Mouse (Mus musculus) heart, postnatal 10 days (tissue): Measurements from ENCODE around the gene Ubap2l. TPM values are rescaled to one million over a fixed set of nuclear protein-coding genes. Genes with fewer than 3 reads are reported as not detected.

Experiments
- DNase-seq, 2 experiments: peaks; one replicate each; pipeline ENCODE4 v3.0.0; 2021
- intact Hi-C: fragments of 180-260 bp; cut with DNase I; formaldehyde crosslinking; loops from one replicate; pipeline ENCODE4 v1.15.1; 2025
- total RNA-seq, 2 experiments: library from RNA; stranded (reverse); gene quantifications; 2 replicates each; pipeline ENCODE4 v1.2.3; 2021

The Ubap2l gene
- 100 to 1,000 TPM; 143 to 150 TPM for total RNA-seq

GRCm38 (mm10) chr3:90052351-90053241 lies at the start of gene Ubap2l:
Gene Ubap2l, minus strand, starts transcription at chr3:90052628.
- intact Hi-C loops: loop anchor here (5.0 kb wide), 1 partner anchor 90 kb away; the partner anchor contains the start of gene Atp8b2

GRCm38 (mm10) chr3:90101673-90102072 lies 49.2 kb upstream of the Ubap2l start:
- DNase-seq: no peak
- intact Hi-C loops: no loop called here

More at GRCm38 (mm10) chr3:90052351-90053241, at the start of gene Ubap2l:
- DNase-seq: peak; percentile 95

- no peak for DNase-seq
These were observed 48.6 kb upstream of the Ubap2l start for GRCm38 (mm10) chr3:90101010-90101409.

GRCm38 (mm10) chr3:90097928-90098327 lies 45.5 kb upstream of the Ubap2l start:
- no peak for DNase-seq

More at GRCm38 (mm10) chr3:90101010-90101409, 48.6 kb upstream of the Ubap2l start:
- intact Hi-C loops: no loop called here

DNA sequence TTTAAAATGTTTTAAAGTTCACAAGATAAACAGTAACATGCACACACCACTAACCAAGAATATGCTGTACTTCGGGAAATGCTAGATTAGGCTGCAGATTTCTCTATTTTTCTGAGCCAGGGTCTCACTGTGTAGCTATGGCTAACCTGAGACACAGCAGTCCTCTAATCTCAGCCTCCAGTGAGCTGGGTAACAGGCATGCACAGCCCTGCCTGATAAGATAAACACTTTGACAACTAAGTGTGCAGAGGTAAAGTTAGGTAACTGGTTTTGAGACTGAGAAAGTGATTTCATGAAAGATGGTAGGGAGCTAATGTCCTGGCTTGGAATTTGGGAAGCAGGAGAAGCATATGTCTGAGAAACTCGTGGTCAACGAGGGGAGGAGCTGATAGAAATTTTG lies 42.0 kb upstream of the Ubap2l start:
- no peak for DNase-seq
- intact Hi-C loops: no loop called here

More at GRCm38 (mm10) chr3:90097928-90098327, 45.5 kb upstream of the Ubap2l start:
- intact Hi-C loops: no loop called here

DNA sequence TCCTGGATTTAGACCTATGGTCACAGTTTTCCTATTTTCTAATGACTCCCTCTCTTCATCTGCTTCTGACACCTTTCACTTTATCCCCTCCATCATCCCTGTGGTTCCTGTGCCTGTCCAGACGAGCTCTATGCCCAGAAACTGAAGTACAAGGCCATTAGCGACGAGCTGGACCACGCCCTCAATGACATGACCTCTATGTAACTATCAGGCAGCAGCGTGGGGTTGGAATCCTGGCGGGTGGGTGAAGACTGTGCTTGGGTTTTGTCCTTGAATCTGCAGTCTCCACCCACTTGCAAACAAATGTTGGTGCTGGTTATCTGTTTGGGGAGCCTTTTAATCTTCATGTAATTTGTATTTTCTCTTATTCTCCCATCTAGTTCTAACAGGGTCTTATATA lies 38.5 kb upstream of the Ubap2l start:
- intact Hi-C loops: no loop called here
- DNase-seq: no peak

GRCm38 (mm10) chr3:90088617-90089016 lies 36.2 kb upstream of the Ubap2l start:
- DNase-seq: no peak
- intact Hi-C loops: no loop called here

GRCm38 (mm10) chr3:90086068-90086467 lies 33.6 kb upstream of the Ubap2l start:
- DNase-seq: no peak
- intact Hi-C loops: no loop called here

DNA sequence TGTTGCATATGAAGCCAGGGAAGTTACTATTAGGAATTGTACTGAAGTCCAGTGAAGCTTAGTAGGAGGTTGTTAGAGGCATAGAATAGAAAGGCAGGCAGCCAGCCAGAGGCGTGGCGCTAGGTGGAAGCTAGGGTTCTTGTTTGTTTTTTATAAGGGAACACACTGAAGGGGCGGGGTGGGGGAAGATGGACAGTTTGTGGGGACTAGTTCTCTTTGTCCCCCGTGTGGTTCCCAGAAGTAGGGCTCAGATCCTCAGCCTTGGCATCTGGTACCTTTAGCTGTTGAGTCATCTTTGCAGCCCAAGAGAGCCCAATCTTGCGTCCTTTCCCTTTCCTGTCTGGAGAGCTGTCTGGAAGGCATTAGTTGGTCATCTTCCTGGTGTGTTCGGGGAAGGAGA lies 32.9 kb upstream of the Ubap2l start:
- intact Hi-C loops: no loop called here

GRCm38 (mm10) chr3:90084790-90085189 lies 32.4 kb upstream of the Ubap2l start:
- intact Hi-C loops: no loop called here
- peak; percentile 37 to 48 for DNase-seq

More for the DNA sequence above, 32.9 kb upstream of the Ubap2l start:
- DNase-seq: peak; percentile 12 to 27

- intact Hi-C loops: no loop called here
- DNase-seq: no peak
These were observed 31.4 kb upstream of the Ubap2l start for GRCm38 (mm10) chr3:90083698-90084324.

- intact Hi-C loops: no loop called here
- peak; percentile 22 to 25 for DNase-seq
These were observed 30.6 kb upstream of the Ubap2l start for GRCm38 (mm10) chr3:90083034-90083433.

GRCm38 (mm10) chr3:90081365-90082240 lies 29.2 kb upstream of the Ubap2l start:
- intact Hi-C loops: no loop called here
- peak in 1 of 2 experiments; percentile 12 for DNase-seq

DNA sequence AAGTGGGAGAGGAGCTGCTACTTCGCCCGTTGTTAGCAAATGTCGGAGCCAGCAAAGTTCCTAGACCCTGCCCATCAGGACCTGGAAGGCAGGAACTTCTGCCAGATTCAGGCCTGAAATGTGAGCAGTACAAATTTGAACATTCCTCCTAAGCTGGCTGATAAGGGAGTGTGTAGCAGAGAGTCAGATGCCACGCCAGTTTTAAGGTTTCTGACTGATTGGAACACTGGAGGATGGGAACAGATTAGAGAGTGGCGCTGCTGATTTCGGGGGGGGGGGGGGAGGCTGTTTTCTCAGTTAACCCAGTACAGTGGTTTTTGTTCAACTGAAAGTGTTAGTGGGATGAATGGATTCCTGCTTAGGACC lies 28.1 kb upstream of the Ubap2l start:
- intact Hi-C loops: no loop called here
- no peak for DNase-seq

GRCm38 (mm10) chr3:90079763-90080497 lies 27.5 kb upstream of the Ubap2l start:
- intact Hi-C loops: loop anchor here (10.0 kb wide), 1 partner anchor 295 kb away; no protein-coding TSS in a partner anchor
- peak; percentile 81 for DNase-seq

DNA sequence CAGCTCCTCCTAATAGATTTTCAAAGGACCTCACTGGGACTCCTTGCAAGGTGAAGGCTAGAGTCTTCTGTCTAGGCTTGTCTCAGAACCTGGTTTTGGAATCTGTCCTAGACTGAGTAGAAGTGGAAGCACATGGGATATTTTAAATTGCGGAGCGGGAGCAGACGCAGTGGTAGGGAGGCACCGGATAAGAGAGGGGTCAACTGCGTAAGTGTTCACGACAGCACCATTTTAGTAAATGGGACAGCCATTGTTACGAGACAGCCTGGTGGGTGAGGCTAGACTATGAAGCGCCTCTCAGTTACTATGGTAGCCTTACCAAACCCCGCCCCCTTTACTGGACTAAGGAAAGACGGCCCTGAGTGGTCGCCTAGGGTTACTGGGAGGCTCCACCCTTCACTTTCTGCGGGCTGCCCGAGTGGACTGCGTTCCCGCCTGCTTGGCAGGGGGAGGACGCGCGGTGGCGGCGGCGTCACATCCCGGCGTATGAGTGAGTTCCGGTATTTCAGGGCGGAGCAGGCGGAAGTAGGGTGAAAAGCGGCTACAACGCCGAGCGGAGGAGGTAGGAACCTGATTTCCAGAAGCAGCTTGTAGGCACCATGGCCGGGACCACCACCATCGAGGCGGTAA lies 26.8 kb upstream of the Ubap2l start:
- intact Hi-C loops: loop anchor here (10.0 kb wide), 1 partner anchor 294 kb away; no protein-coding TSS in a partner anchor
- DNase-seq: peak; percentile 96

DNA sequence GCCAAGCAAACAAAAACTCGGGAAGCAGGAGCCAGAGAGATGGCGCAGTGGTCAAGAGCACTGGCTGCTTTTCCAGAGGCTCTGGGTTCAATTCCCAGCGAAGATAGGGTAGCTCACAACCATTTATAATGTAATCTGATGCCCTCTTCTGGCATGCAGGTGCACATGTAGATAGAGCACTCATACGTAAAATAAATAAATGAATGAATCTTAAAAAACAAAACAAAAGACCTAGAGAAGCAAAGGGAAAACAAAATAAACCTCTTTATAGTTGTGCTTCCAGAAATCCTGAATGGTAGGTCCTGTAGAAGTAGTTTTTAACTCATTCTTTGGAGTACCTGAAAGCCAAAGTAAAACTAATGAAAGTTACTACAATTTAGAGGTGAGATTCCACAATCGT lies 25.8 kb upstream of the Ubap2l start:
- intact Hi-C loops: loop anchor here (10.0 kb wide), 1 partner anchor 293 kb away; no protein-coding TSS in a partner anchor
- DNase-seq: no peak

DNA sequence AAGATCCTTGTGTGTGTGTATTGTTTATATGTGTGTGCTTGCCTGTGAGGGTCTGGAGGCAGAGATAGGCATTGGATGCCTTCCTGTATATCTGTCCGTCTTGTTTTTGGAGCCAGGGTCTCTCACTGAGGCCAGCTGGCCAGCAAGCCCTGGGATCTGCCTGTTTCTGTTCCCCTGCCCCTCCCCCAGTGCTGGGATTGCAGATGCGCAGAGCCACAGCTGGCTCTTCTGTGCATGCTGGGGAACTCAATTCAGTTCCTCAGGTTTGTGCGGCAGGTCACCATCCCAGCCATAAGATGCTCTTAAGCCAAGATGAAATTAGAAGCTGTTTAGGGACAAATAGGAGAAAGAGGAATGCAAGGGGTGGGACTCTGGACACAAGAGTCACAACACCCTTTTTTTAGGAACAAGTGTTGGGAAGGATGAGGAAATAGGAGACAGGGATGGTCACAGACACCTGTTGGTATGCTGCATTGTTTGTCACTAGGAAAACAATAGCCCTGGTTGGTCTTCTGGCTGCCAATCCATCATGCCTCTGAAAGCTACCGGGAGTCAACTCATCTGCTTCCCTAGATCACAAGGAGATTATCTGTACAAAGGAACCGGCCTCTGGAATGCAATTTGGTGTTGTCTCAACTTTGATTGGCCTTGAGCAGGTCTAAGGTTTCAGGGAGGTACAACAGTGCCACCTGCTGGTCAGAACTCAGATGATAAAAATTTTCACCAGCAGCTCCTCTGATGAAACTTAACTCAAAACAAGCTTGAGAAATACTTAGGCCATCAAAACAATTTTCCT lies 24.7 kb upstream of the Ubap2l start:
- intact Hi-C loops: loop anchor here (1.0 to 10.0 kb wide), 3 partner anchors 22 to 292 kb away; no protein-coding TSS in a partner anchor

More for the DNA sequence above, 24.7 kb upstream of the Ubap2l start:
- DNase-seq: peak; percentile 88 to 91
